Mouse (Mus musculus): ENCODE measurements around the gene Gemin7.

DNA sequence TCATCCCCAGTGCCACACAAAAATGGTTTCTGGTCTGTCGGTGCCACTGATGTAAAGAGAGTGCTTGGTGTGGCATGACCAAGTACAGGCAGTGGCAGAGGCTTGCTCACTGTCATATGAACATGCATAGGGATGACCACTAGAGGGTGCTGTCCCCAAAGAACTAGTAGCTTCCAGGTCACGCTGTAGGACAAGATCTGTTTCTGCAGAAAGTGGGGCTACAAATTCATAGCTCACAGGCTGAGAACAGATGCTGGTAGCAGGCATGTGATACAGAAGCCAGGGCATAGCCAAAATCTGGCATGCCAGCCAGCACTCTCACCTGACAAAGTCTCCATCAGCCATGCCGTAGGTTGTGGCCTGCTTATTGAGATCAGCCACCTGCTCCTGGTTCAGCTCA, 12.5 kb upstream of the Gemin7 start:
- TF ChIP-seq CTCF (IDR thresholded peaks at IDR 0.05; ENCODE audit: control insufficient read depth, insufficient read depth, insufficient read length) (peak; percentile 67), MAX (IDR thresholded peaks at IDR 0.05) (no peak)

Measured in C2C12 (cell line).